Mouse (Mus musculus) left cerebral cortex, postnatal 4 days (tissue): ENCODE data around the gene Nat8f7. TPM values are rescaled to one million over a fixed set of nuclear protein-coding genes. Genes with fewer than 3 reads are reported as not detected.
"Not testable (repeated sequence)": the region's sequence is repeated elsewhere in the genome, so short reads cannot be mapped to it uniquely, and the experiment has no call there.

Source experiments
- DNase-seq: peaks from one replicate; pipeline ENCODE4 v3.0.0-alpha.2; 2022
- intact Hi-C: fragments of 180-260 bp; cut with DNase I; formaldehyde crosslinking; loops from one replicate; pipeline ENCODE4 v1.15.1; 2025
- microRNA-seq: library from miRNA; unstranded; fragments of <30 nt; microRNA quantifications from one replicate; pipeline ENCODE4 v1.2.0, GENCODE M21; 2022
- total RNA-seq, 2 experiments: library from RNA; stranded (reverse); gene quantifications; 2 replicates each; pipeline ENCODE4 v1.2.3; 2021

The Nat8f7 gene
- under 1 TPM in 1 of 2 experiments, not detected in 1; 0.46 TPM for total RNA-seq

DNA sequence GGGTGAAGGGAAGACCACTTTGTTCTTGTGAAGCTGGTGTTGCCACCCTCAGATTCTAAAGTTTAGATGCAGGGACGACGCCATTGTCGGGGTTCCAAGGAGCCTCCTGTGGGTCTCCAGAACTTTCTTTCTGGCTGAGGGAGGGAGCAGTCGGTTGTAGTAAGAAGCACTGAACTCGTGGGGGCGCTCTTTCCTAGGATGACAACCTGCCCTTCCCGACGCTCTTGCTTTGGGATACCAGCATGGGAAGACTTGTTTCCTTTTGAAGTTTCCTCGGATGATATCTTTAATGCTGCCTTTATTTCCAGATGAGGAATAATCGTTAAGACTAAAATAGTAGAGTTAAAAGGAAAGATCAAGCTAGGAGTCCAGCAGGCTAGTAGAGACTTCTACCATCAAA, at the start of gene Nat8f7:
Nat8f7 (minus strand) TSS at position 101 of the 400 bp plus-strand sequence.
- intact Hi-C loops, DNase-seq: not testable (repeated sequence)

DNA sequence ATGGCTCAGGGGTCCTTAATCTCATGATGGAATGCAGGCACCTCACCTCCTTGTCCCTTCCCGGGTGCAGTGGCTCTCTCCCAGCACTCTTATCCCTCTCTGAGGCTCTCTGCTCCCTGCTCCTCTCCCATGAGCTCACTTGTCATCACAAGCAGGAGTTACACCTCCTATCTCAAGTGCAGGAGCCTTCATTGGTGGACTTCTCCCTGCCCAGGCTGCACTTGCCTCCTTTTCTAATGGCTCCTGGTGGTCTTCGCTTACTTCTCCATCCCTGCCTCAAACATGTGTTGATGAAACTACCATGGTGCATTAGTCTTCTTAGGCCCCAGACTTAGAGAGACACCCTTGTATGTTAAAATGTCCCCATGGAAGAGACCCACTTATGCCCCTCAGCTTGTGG, 49.7 kb upstream of the Nat8f7 start:
- intact Hi-C loops, result not testable (repeated sequence)

DNA sequence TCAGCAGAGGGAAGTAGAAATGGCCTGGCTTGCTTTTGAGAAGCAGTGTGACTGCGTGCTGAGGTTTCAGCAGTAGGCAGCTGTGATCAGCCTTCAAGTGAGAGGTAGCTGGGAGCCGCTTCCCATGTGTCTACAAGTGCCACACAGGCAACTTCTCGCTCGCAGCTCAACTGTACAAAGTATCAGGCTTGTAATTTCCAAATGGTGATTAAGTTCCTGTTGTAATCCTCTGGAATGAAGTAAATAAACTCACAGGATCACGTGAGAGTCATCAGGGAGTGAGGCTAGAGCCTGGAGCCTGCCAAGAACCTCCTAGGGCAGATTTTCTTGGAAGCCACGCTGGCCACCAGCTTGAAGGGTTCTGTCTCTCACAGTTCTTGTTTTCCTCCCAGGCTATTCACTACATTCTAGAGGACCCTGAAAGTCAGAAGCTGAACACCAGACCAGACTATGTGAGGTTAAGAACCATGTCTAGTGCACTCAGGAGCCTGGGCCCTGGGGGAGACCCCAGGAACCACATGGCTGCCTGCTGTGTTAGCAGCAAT, 42.8 kb upstream of the Nat8f7 start:
- intact Hi-C loops, DNase-seq: not testable (repeated sequence)

More for the DNA sequence above, 49.7 kb upstream of the Nat8f7 start:
- not testable (repeated sequence) for DNase-seq

DNA sequence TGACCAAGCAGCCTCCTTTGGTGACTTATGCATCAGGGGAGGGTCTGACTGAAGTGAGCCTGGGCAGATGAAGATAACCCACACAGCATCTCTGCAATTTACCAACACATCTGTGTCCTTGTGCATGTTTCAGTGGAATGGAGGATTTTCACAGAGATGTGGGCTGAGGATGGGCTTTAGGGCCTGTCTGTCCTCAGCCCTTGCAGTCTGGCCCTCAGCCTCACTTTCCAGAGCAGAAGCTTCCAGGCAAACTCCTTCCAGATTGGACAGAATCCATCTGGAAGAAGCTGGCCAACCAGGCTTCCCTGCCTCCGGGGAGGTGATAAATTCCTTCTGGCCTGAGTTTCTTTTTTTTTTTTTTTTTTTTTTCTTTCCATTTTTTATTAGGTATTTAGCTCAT, 3.4 kb downstream of the Nat8f7 start:
- intact Hi-C loops, DNase-seq: not testable (repeated sequence)

DNA sequence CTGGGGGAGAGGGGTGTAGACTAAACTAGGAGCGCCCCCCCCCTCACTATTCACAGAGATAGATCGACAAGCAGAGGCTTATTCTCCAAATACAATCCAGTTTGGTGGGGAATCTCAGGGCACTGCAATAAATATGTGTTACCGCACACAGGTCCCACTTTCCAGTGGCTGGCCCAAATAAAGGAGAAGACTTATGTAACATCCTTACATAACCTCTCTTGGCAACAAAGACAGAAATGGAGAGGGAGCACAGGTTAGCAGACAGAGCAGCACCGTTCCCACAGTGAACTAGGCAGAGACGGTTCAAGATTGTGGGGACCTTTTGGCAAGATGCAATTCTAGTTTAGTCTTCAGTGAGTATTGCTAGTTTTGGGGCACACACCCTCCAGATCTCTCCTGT, 3.8 kb downstream of the Nat8f7 start:
- intact Hi-C loops, DNase-seq: not testable (repeated sequence)

DNA sequence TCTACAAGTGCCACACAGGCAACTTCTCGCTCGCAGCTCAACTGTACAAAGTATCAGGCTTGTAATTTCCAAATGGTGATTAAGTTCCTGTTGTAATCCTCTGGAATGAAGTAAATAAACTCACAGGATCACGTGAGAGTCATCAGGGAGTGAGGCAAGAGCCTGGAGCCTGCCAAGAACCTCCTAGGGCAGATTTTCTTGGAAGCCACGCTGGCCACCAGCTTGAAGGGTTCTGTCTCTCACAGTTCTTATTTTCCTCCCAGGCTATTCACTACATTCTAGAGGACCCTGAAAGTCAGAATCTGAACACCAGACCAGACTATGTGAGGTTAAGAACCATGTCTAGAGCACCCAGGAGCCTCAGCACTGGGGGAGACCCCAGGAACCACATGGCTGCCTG, 11.1 kb downstream of the Nat8f7 start:
- intact Hi-C loops, DNase-seq: not testable (repeated sequence)

Small RNAs within 50 kb of the gene (microRNA-seq; reads per million reads assigned to microRNA genes)
- gene Gm27317, result not detected

Other genes starting within 250 kb of the Nat8f7 start
- 10 to 100 TPM; 88.6 to 89.6 TPM for gene Fbxo41, start 210.2 kb downstream of the Nat8f7 start, total RNA-seq
- gene Egr4, start 199.6 kb downstream of the Nat8f7 start, total RNA-seq, result 1 to 10 TPM; 4.7 to 6.0 TPM
- gene Alms1, start 125.7 kb downstream of the Nat8f7 start, total RNA-seq, result 10 to 100 TPM; 13.4 to 13.5 TPM
- under 1 TPM in 1 of 2 experiments, not detected in 1; 0.38 TPM for gene Nat8f3, start 52.5 kb upstream of the Nat8f7 start, total RNA-seq
- under 1 TPM in 1 of 2 experiments, not detected in 1; 0.40 TPM for gene Nat8f6, start 107.7 kb upstream of the Nat8f7 start, total RNA-seq
- under 1 TPM; 0.40 to 0.60 TPM for gene Nat8f5, start 107.8 kb upstream of the Nat8f7 start, total RNA-seq
- gene Nat8, start 118.9 kb upstream of the Nat8f7 start, total RNA-seq, result under 1 TPM; 0.36 to 0.52 TPM
- under 1 TPM; 0.56 to 0.76 TPM for gene Nat8f2, start 156.0 kb upstream of the Nat8f7 start, total RNA-seq
- gene Nat8f4, start 191.7 kb upstream of the Nat8f7 start, total RNA-seq, result 1 to 10 TPM; 3.6 to 4.7 TPM
- gene Tprkb, start 198.7 kb upstream of the Nat8f7 start, total RNA-seq, result 10 to 100 TPM; 44.3 to 49.1 TPM
- gene Nat8f1, start 202.5 kb upstream of the Nat8f7 start, total RNA-seq, result 1 to 10 TPM; 5.6 to 7.3 TPM
- 100 to 1,000 TPM in 1 of 2 experiments, 10 to 100 TPM in 1; 98.3 to 114 TPM for gene Dusp11, start 248.5 kb upstream of the Nat8f7 start, total RNA-seq